Mouse (Mus musculus): ENCODE results near the gene Gucy1b1. TPM values are rescaled to one million over a fixed set of nuclear protein-coding genes. Genes with fewer than 3 reads are reported as not detected.

Gucy1b1 gene
- polyA plus RNA-seq (2014; fragmentation: Nextera tagmentation; extraction: Ambion mirVana) = 64.6 and 69.3 TPM in 2 replicates

DNA sequence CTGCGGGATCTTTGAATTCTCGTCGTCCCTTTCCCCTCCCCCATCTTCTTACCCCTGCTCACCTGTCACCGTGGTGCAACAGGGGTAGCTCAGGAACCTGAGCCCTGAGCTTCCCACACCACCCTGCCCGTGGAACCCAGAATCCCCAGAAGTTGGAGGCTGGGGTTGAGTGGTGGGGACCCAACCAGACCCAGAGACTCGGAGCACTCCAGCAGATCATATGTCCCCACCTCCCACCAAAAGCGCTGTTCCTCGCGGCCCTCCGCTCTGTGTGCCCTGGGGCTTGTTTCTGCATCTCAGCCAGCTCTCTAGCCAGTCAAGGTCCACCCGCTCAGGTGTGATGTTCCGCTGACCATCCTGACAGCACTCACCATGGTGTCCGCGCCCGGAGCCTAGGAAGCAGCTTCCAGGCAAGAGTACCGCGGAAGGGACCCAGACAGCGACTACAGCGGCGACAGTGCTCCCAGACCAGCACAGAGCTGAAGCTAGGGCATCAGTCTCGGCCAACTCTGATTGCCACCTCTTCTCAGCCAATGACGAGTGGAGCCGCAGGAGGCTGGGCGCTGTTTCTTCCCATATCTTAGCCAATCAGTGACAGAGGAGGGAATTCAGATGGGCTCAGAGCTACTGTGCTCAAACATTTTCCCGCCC, at the start of gene Gucy1b1:
Gene Gucy1b1 (minus strand): TSS at position 489 of the 651 bp plus-strand sequence.
- peak within 1 kb of the TSS; percentile 82 for H3K4me2 ChIP-seq (replicated peaks; ENCODE audit: low read depth, low read length)
- H3K27me3 ChIP-seq (ENCODE audit: control insufficient read depth, insufficient read depth, low read length) = no peaks in the 10 kb centered on the region
- peak within 1 kb of the TSS; percentile 58 for H3K9ac ChIP-seq (replicated peaks; ENCODE audit: low read depth, low read length)
- peak within 1 kb of the TSS; percentile 85 for H3K27ac ChIP-seq (ENCODE audit: low read length)
- H3K36me3 ChIP-seq (ENCODE audit: control insufficient read depth, insufficient read depth, low read length) = no peaks in the 10 kb centered on the region
- peaks cover 6% of the 10 kb centered on the region; the same call in 1 of the 2 replicates for H3K4me1 ChIP-seq (ENCODE audit: control insufficient read depth, insufficient read depth, low read length)
- ATAC-seq (ENCODE audit: insufficient number of reproducible peaks, insufficient read depth, low FRiP score, low read depth) = peak; percentile 94
- H3K4me3 ChIP-seq (ENCODE audit: low read depth, low read length) = peak within 1 kb of the TSS; percentile 63
- 2% methylated on average over 25 of the region's 25 CpGs for WGBS
- H3K9me3 ChIP-seq (ENCODE audit: control insufficient read depth, low read depth, low read length) = no peaks in the 10 kb centered on the region

DNA sequence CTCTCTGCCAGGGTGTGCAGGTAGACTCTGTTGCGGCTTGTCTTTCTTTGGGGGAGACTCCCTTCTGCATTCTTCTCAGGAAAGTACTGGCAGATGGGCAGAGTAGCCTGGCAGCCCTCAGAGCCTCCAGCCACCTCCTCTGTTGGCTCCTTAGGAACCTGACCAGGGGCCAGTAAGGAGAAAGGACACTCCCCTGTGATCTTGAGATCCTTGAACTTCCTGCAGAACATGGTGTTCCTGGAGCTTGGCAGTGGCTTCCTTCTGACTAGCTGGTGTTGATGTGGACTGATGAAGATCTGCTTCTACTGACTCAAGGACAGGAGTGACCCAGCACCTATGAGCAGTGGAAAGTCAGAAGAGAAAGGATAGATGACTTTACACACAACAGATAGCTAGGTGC, 44.4 kb upstream of the Gucy1b1 start:
- H3K27me3 ChIP-seq (ENCODE audit: control insufficient read depth, insufficient read depth, low read length) = no peaks in the 10 kb centered on the region
- no peak overlapping the region for H3K9ac ChIP-seq (replicated peaks; ENCODE audit: low read depth, low read length)
- no peak overlapping the region for H3K4me3 ChIP-seq (ENCODE audit: low read depth, low read length)
- H3K36me3 ChIP-seq (ENCODE audit: control insufficient read depth, insufficient read depth, low read length) = peaks cover 7% of the 10 kb centered on the region
- no peak overlapping the region for H3K27ac ChIP-seq (ENCODE audit: low read length)
- H3K9me3 ChIP-seq (ENCODE audit: control insufficient read depth, low read depth, low read length) = no peaks in the 10 kb centered on the region
- no peak overlapping the region for H3K4me2 ChIP-seq (replicated peaks; ENCODE audit: low read depth, low read length)
- WGBS = 76% methylated on average over 1 of the region's 1 CpGs
- ATAC-seq (ENCODE audit: insufficient number of reproducible peaks, insufficient read depth, low FRiP score, low read depth) = no peak
- H3K4me1 ChIP-seq (ENCODE audit: control insufficient read depth, insufficient read depth, low read length) = no peaks in the 10 kb centered on the region

DNA sequence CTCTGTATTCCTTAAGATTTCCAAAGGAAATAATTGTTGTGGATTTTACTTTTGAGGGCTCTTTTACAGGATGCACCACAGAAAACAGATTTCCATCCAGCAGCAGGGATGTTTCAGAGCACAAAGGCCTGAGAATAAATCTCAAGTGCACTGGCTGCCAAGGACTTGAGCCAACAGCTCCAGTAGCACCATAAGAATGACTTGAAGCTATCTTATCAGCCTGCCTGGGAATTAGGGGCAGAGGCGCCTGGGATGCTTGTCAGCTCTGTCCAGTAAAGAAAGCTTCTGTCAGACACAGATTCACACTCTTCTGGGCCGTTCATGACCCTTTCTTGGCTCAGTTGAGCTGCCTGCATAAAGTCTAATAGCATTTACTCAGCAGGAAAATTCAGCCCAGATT, 38.0 kb upstream of the Gucy1b1 start:
- no peak overlapping the region for H3K27ac ChIP-seq (ENCODE audit: low read length)
- WGBS = 42% methylated on average over 2 of the region's 2 CpGs
- H3K4me2 ChIP-seq (replicated peaks; ENCODE audit: low read depth, low read length) = no peak overlapping the region
- no peak for ATAC-seq (ENCODE audit: insufficient number of reproducible peaks, insufficient read depth, low FRiP score, low read depth)
- H3K9me3 ChIP-seq (ENCODE audit: control insufficient read depth, low read depth, low read length) = no peaks in the 10 kb centered on the region
- H3K4me3 ChIP-seq (ENCODE audit: low read depth, low read length) = no peak overlapping the region
- no peak overlapping the region for H3K9ac ChIP-seq (replicated peaks; ENCODE audit: low read depth, low read length)
- H3K36me3 ChIP-seq (ENCODE audit: control insufficient read depth, insufficient read depth, low read length) = peaks cover 19% of the 10 kb centered on the region
- no peaks in the 10 kb centered on the region for H3K27me3 ChIP-seq (ENCODE audit: control insufficient read depth, insufficient read depth, low read length)
- no peaks in the 10 kb centered on the region for H3K4me1 ChIP-seq (ENCODE audit: control insufficient read depth, insufficient read depth, low read length)

DNA sequence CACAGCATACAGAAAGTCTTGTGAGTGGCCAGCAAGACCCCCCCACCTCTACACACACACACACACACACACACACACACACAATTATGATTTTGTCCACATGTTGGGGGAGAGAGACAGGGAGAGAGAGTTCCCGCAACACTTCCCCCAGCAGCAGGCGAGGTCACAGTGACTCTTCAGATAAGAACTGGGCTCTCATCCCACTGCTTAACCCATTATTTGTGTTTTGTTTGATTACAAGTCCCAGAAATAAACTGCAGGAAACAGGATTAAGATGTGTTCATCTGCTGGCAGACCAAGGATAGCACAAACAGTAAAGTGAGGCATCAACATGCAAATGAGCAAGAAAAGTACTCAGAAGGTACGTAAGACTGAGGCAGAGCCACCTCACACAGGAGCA, 37.5 kb upstream of the Gucy1b1 start:
- H3K9me3 ChIP-seq (ENCODE audit: control insufficient read depth, low read depth, low read length) = no peaks in the 10 kb centered on the region
- H3K4me1 ChIP-seq (ENCODE audit: control insufficient read depth, insufficient read depth, low read length) = no peaks in the 10 kb centered on the region
- peaks cover 18% of the 10 kb centered on the region for H3K36me3 ChIP-seq (ENCODE audit: control insufficient read depth, insufficient read depth, low read length)
- no peak overlapping the region for H3K9ac ChIP-seq (replicated peaks; ENCODE audit: low read depth, low read length)
- ATAC-seq (ENCODE audit: insufficient number of reproducible peaks, insufficient read depth, low FRiP score, low read depth) = no peak
- no peak overlapping the region for H3K27ac ChIP-seq (ENCODE audit: low read length)
- 52% methylated on average over 3 of the region's 3 CpGs for WGBS
- no peak overlapping the region for H3K4me2 ChIP-seq (replicated peaks; ENCODE audit: low read depth, low read length)
- H3K4me3 ChIP-seq (ENCODE audit: low read depth, low read length) = no peak overlapping the region
- H3K27me3 ChIP-seq (ENCODE audit: control insufficient read depth, insufficient read depth, low read length) = no peaks in the 10 kb centered on the region

DNA sequence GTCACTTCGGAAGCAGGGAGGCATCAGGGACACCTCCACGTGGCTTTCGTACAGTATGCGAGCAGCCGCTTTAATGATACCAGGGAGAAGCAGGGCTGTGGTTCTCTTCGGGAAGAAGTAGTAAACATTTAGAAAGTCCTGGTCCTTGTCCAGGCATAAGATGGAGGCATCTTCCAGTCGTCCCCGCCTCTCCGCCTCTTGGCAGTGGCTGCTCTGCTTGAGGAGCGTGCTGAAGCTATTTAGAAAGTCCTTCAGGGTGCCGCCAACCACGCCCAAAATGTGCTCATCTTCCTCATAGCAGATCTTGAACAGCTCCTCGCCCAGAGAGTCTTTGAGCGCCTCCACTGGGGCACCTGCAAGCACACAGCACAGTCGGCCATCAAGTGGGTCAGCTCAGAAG, 34.5 kb upstream of the Gucy1b1 start:
- Histone ChIP-seq H3K4me1 (ENCODE audit: control insufficient read depth, insufficient read depth, low read length) (no peaks in the 10 kb centered on the region), H3K27me3 (ENCODE audit: control insufficient read depth, insufficient read depth, low read length) (no peaks in the 10 kb centered on the region), H3K36me3 (ENCODE audit: control insufficient read depth, insufficient read depth, low read length) (peaks cover 18% of the 10 kb centered on the region), H3K27ac (ENCODE audit: low read length) (no peak overlapping the region), H3K4me3 (ENCODE audit: low read depth, low read length) (no peak overlapping the region), H3K9me3 (ENCODE audit: control insufficient read depth, low read depth, low read length) (no peaks in the 10 kb centered on the region), H3K9ac (replicated peaks; ENCODE audit: low read depth, low read length) (no peak overlapping the region), H3K4me2 (replicated peaks; ENCODE audit: low read depth, low read length) (no peak overlapping the region)
- ATAC-seq (ENCODE audit: insufficient number of reproducible peaks, insufficient read depth, low FRiP score, low read depth) = no peak
- 94% methylated on average over 15 of the region's 15 CpGs for WGBS

DNA sequence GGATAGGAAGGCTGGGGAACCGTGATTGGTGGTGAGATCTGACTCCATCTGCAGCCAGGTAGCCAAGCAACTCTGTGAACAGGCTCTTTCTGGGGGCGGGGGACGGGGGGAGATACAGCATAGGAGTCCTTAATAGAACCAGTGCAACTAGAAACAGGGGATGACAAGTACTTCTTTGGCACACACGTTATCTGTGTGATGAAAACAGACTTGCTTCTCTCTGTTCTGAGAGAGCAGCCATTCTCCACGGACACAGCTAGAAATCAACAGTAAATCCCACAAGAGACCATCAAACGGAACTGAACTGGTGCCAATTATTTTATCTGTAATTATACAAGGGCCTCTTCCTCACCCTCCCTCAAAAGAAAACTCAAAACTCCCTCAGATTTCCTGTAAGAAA, 29.7 kb upstream of the Gucy1b1 start:
- H3K9ac ChIP-seq (replicated peaks; ENCODE audit: low read depth, low read length) = no peak overlapping the region
- H3K4me2 ChIP-seq (replicated peaks; ENCODE audit: low read depth, low read length) = no peak overlapping the region
- no peaks in the 10 kb centered on the region for H3K27me3 ChIP-seq (ENCODE audit: control insufficient read depth, insufficient read depth, low read length)
- no peak overlapping the region for H3K27ac ChIP-seq (ENCODE audit: low read length)
- H3K4me3 ChIP-seq (ENCODE audit: low read depth, low read length) = no peak overlapping the region
- whole genome bisulfite sequencing = 77% methylated on average over 6 of the region's 6 CpGs
- no peaks in the 10 kb centered on the region for H3K4me1 ChIP-seq (ENCODE audit: control insufficient read depth, insufficient read depth, low read length)
- no peaks in the 10 kb centered on the region for H3K9me3 ChIP-seq (ENCODE audit: control insufficient read depth, low read depth, low read length)
- no peak for ATAC-seq (ENCODE audit: insufficient number of reproducible peaks, insufficient read depth, low FRiP score, low read depth)
- H3K36me3 ChIP-seq (ENCODE audit: control insufficient read depth, insufficient read depth, low read length) = peaks cover 22% of the 10 kb centered on the region

DNA sequence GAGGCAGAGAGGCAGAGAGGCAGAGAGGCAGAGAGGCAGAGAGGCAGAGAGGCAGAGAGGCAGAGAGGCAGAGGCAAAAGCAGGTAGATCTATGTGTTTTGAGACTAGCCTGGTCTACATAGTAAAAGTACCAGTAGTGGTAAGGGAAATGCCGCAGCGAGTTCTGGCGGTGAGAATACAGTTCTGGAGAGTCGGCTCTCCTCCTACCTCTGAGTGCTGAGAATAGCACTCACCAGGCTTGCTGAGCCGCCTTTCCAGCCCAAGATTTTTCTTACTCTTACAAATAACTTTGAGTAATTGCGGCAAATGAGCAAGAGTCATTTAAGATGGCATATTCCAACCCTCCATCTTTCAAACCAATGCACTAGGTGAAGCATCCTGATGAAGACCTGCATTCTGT, 24.6 kb upstream of the Gucy1b1 start:
- no peak overlapping the region for H3K9ac ChIP-seq (replicated peaks; ENCODE audit: low read depth, low read length)
- no peak for ATAC-seq (ENCODE audit: insufficient number of reproducible peaks, insufficient read depth, low FRiP score, low read depth)
- H3K9me3 ChIP-seq (ENCODE audit: control insufficient read depth, low read depth, low read length) = no peaks in the 10 kb centered on the region
- WGBS = 90% methylated on average over 6 of the region's 6 CpGs
- no peaks in the 10 kb centered on the region for H3K27me3 ChIP-seq (ENCODE audit: control insufficient read depth, insufficient read depth, low read length)
- H3K27ac ChIP-seq (ENCODE audit: low read length) = no peak overlapping the region
- H3K4me2 ChIP-seq (replicated peaks; ENCODE audit: low read depth, low read length) = no peak overlapping the region
- no peaks in the 10 kb centered on the region for H3K4me1 ChIP-seq (ENCODE audit: control insufficient read depth, insufficient read depth, low read length)
- H3K4me3 ChIP-seq (ENCODE audit: low read depth, low read length) = no peak overlapping the region
- peaks cover 18% of the 10 kb centered on the region for H3K36me3 ChIP-seq (ENCODE audit: control insufficient read depth, insufficient read depth, low read length)

DNA sequence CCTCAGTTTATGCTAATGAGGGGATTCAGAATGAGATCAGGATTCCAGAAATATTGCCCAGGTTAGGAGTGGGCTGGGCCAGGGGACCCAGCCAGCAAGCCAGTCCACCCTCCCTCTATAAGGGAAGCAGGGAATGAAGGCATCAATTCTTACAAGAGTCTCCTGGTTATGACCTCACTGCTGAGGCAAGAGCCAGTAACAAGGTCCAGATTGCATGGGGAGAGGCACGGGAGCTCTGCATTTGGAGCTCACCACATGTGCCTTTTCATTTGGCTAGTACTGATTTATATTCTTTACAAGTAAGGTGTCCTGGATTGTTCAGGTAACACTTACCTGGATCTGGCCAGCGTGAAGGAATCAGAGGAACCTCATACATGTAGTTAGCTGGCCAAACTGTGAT, 22.3 kb upstream of the Gucy1b1 start:
- Histone ChIP-seq H3K27ac (ENCODE audit: low read length) (no peak overlapping the region), H3K4me1 (ENCODE audit: control insufficient read depth, insufficient read depth, low read length) (no peaks in the 10 kb centered on the region), H3K27me3 (ENCODE audit: control insufficient read depth, insufficient read depth, low read length) (no peaks in the 10 kb centered on the region), H3K9me3 (ENCODE audit: control insufficient read depth, low read depth, low read length) (no peaks in the 10 kb centered on the region), H3K4me2 (replicated peaks; ENCODE audit: low read depth, low read length) (no peak overlapping the region), H3K9ac (replicated peaks; ENCODE audit: low read depth, low read length) (no peak overlapping the region), H3K4me3 (ENCODE audit: low read depth, low read length) (no peak overlapping the region), H3K36me3 (ENCODE audit: control insufficient read depth, insufficient read depth, low read length) (peaks cover 14% of the 10 kb centered on the region)
- 83% methylated on average over 2 of the region's 2 CpGs for WGBS
- ATAC-seq (ENCODE audit: insufficient number of reproducible peaks, insufficient read depth, low FRiP score, low read depth) = no peak

DNA sequence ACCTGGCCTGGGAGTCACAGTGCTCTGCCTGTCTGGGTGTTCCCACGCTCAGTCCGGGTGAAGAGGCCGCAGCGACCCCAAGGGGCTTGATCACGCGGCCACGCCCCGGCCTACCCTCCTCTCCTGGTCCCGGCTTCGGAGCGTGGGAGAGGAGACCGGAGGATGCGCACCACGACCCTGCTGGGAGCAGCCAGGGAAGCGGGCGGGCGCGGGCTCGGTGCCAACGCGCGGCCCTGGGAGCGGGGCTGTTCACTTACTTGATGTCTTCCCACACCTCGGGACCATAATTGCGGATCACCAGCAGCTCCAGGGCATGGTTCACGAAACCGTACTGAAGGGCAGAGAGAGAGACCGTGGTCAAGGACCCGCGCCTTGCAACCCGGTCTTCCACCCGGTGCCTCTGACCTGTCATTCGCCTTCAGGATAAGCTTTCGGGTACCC, 728 bp downstream of the Gucy1b1 start:
- H3K27ac ChIP-seq (ENCODE audit: low read length) = peak overlapping the region; percentile 85
- H3K9ac ChIP-seq (replicated peaks; ENCODE audit: low read depth, low read length) = peak overlapping the region; percentile 58
- H3K4me2 ChIP-seq (replicated peaks; ENCODE audit: low read depth, low read length) = peak overlapping the region; percentile 82
- peaks cover 6% of the 10 kb centered on the region; the same call in 1 of the 2 replicates for H3K4me1 ChIP-seq (ENCODE audit: control insufficient read depth, insufficient read depth, low read length)
- no peaks in the 10 kb centered on the region for H3K27me3 ChIP-seq (ENCODE audit: control insufficient read depth, insufficient read depth, low read length)
- no peaks in the 10 kb centered on the region for H3K9me3 ChIP-seq (ENCODE audit: control insufficient read depth, low read depth, low read length)
- no peaks in the 10 kb centered on the region for H3K36me3 ChIP-seq (ENCODE audit: control insufficient read depth, insufficient read depth, low read length)
- under 1% methylated on average over 29 of the region's 34 CpGs for WGBS
- ATAC-seq (ENCODE audit: insufficient number of reproducible peaks, insufficient read depth, low FRiP score, low read depth) = peak; percentile 64
- peak overlapping the region; percentile 63 for H3K4me3 ChIP-seq (ENCODE audit: low read depth, low read length)
